Mouse (Mus musculus) MEL (cell line): Measurements from ENCODE around the gene Cnst. TPM values are rescaled to one million over a fixed set of nuclear protein-coding genes. Genes with fewer than 3 reads are reported as not detected.

Experiments used
- DNase-seq: peaks from one replicate; pipeline ENCODE4 v3.0.0; 2011; ENCODE audit warnings: low read depth, low spot score
- H3K27ac ChIP-seq: 2 replicates; pipeline ENCODE4 v1.5.1; 2012; ENCODE audit warnings: low read depth, mild to moderate bottlenecking, control low read depth, low read length, moderate library complexity; ENCODE audit not compliant: control insufficient read depth
- H3K27me3 ChIP-seq, 2 experiments: fragments of 150-350 bp in 1 of 2; sonication (generic) in 1 of 2; 2 replicates each; pipeline ENCODE4 v1.6.1; 2012; ENCODE audit warnings: low read length in 2 of 2, mild to moderate bottlenecking in 2 of 2, improper control_type of control experiment in 1 of 2, moderate library complexity in 1 of 2; ENCODE audit not compliant: insufficient read depth in 2 of 2, control insufficient read depth in 1 of 2
- H3K36me3 ChIP-seq, 2 experiments: 2 replicates each; pipeline ENCODE4 v1.6.1; 2012 to 2014; ENCODE audit warnings: low read length in 2 of 2, improper control_type of control experiment in 1 of 2, inconsistent platforms in 1 of 2, mild to moderate bottlenecking in 1 of 2; ENCODE audit not compliant: insufficient read depth in 2 of 2, control insufficient read depth in 1 of 2
- H3K4me1 ChIP-seq, 2 experiments: fragments of 150-350 bp in 1 of 2; sonication (generic) in 1 of 2; 2 replicates each; pipeline ENCODE4 v1.6.1; 2012; ENCODE audit warnings: low read length in 2 of 2, improper control_type of control experiment in 1 of 2, mild to moderate bottlenecking in 1 of 2; ENCODE audit not compliant: insufficient read depth in 2 of 2, control insufficient read depth in 1 of 2
- H3K4me3 ChIP-seq, 2 experiments: fragments of 150-350 bp in 1 of 2; sonication (generic) in 1 of 2; 2 replicates each; pipeline ENCODE4 v1.5.1; 2012; ENCODE audit warnings: low read depth in 2 of 2, low read length in 2 of 2, mild to moderate bottlenecking in 2 of 2, moderate library complexity in 2 of 2, control low read depth in 1 of 2, improper control_type of control experiment in 1 of 2; ENCODE audit not compliant: control insufficient read depth in 1 of 2, insufficient read depth in 1 of 2
- H3K79me2 ChIP-seq: 2 replicates; pipeline ENCODE4 v1.6.1; 2012; ENCODE audit warnings: mild to moderate bottlenecking, low read length, moderate library complexity; ENCODE audit not compliant: control insufficient read depth, poor library complexity, insufficient read depth
- H3K9ac ChIP-seq: 2 replicates; pipeline ENCODE4 v1.6.1; 2012; ENCODE audit warnings: low read depth, mild to moderate bottlenecking, control low read depth, low read length, moderate library complexity; ENCODE audit not compliant: control insufficient read depth, poor library complexity, severe bottlenecking
- H3K9me3 ChIP-seq: fragments of 150-350 bp; sonication (generic); replicated peaks from 2 replicates; pipeline ENCODE4 v1.6.1; 2012; ENCODE audit warnings: mild to moderate bottlenecking, low read length, improper control_type of control experiment, moderate library complexity; ENCODE audit not compliant: insufficient read depth
- BHLHE40 ChIP-seq: IDR thresholded peaks from 2 replicates; pipeline ENCODE4 v1.6.1; 2012; ENCODE audit warnings: low read depth, mild to moderate bottlenecking, inconsistent platforms, low read length, improper control_type of control experiment, borderline replicate concordance
- CHD1 ChIP-seq: IDR thresholded peaks from 2 replicates; pipeline ENCODE4 v1.6.1; 2012; ENCODE audit warnings: low read depth, mild to moderate bottlenecking, inconsistent platforms, low read length, improper control_type of control experiment
- CTCF ChIP-seq, 3 experiments: IDR thresholded peaks in 2 of 3; conservative IDR thresholded peaks in 1 of 3; 2 replicates each; pipeline ENCODE4 v1.5.1; 2011 to 2012; ENCODE audit warnings: low read length in 3 of 3, low read depth in 2 of 3, mild to moderate bottlenecking in 2 of 3, improper control_type of control experiment in 1 of 3, inconsistent platforms in 1 of 3, mixed read lengths in 1 of 3, moderate library complexity in 1 of 3; ENCODE audit not compliant: control insufficient read depth in 1 of 3, insufficient read depth in 1 of 3, poor library complexity in 1 of 3, severe bottlenecking in 1 of 3
- EP300 ChIP-seq, 2 experiments: IDR thresholded peaks; 2 replicates each; pipeline ENCODE4 v1.6.1; 2011; ENCODE audit warnings: improper control_type of control experiment in 2 of 2, low read length in 2 of 2, low read depth in 1 of 2, mild to moderate bottlenecking in 1 of 2
- GABPA ChIP-seq: IDR thresholded peaks from 2 replicates; pipeline ENCODE4 v1.6.1; 2012; ENCODE audit warnings: low read depth, mild to moderate bottlenecking, inconsistent platforms, low read length, improper control_type of control experiment, moderate library complexity
- GATA1 ChIP-seq: IDR thresholded peaks from 2 replicates; pipeline ENCODE4 v1.6.1; 2011; ENCODE audit warnings: low read depth, low read length, improper control_type of control experiment
- HCFC1 ChIP-seq: IDR thresholded peaks from 2 replicates; pipeline ENCODE4 v1.6.1; 2012; ENCODE audit warnings: low read depth, mild to moderate bottlenecking, inconsistent platforms, low read length, improper control_type of control experiment, moderate library complexity
- JUND ChIP-seq: IDR thresholded peaks from 2 replicates; pipeline ENCODE4 v1.6.1; 2011; ENCODE audit warnings: low read depth, mild to moderate bottlenecking, improper control_type of control experiment, low read length
- KAT2A ChIP-seq: conservative IDR thresholded peaks from 2 replicates; pipeline ENCODE4 v1.6.1; 2012; ENCODE audit warnings: low read depth, low read length, improper control_type of control experiment, inconsistent platforms
- MAFK ChIP-seq: IDR thresholded peaks from 2 replicates; pipeline ENCODE4 v1.6.1; 2011; ENCODE audit warnings: low read depth, mild to moderate bottlenecking, low read length, improper control_type of control experiment, borderline replicate concordance
- MAZ ChIP-seq: IDR thresholded peaks from 2 replicates; pipeline ENCODE4 v1.6.1; 2012; ENCODE audit warnings: low read depth, mild to moderate bottlenecking, inconsistent platforms, low read length, improper control_type of control experiment
- MXI1 ChIP-seq: IDR thresholded peaks from 2 replicates; pipeline ENCODE4 v1.6.1; 2011; ENCODE audit warnings: mild to moderate bottlenecking, low read depth, low read length, improper control_type of control experiment
- MYB ChIP-seq: IDR thresholded peaks from 2 replicates; pipeline ENCODE4 v1.6.1; 2011; ENCODE audit warnings: mild to moderate bottlenecking, low read depth, low read length, improper control_type of control experiment
- MYC ChIP-seq: IDR thresholded peaks from 2 replicates; pipeline ENCODE4 v1.6.1; 2011; ENCODE audit warnings: low read depth, mild to moderate bottlenecking, low read length, improper control_type of control experiment, moderate library complexity
- NELFE ChIP-seq: IDR thresholded peaks from 2 replicates; pipeline ENCODE4 v1.6.1; 2011; ENCODE audit warnings: low read depth, low read length, improper control_type of control experiment
- NRF1 ChIP-seq: IDR thresholded peaks from 2 replicates; pipeline ENCODE4 v1.6.1; 2014; ENCODE audit warnings: low read depth, mild to moderate bottlenecking, inconsistent platforms, low read length, improper control_type of control experiment, moderate library complexity; ENCODE audit not compliant: poor library complexity, insufficient read depth, severe bottlenecking
- POLR2A ChIP-seq, 2 experiments: IDR thresholded peaks; 2 replicates each; pipeline ENCODE4 v1.6.1; 2011 to 2012; ENCODE audit warnings: low read length in 2 of 2, mild to moderate bottlenecking in 2 of 2, control low read depth in 1 of 2, improper control_type of control experiment in 1 of 2, low read depth in 1 of 2, moderate library complexity in 1 of 2; ENCODE audit not compliant: control insufficient read depth in 1 of 2, insufficient read depth in 1 of 2, poor library complexity in 1 of 2
- RAD21 ChIP-seq: IDR thresholded peaks from 2 replicates; pipeline ENCODE4 v1.6.1; 2011; ENCODE audit warnings: mild to moderate bottlenecking, low read depth, low read length, improper control_type of control experiment
- SIN3A ChIP-seq: IDR thresholded peaks from 2 replicates; pipeline ENCODE4 v1.6.1; 2012; ENCODE audit warnings: low read length, improper control_type of control experiment, inconsistent platforms
- SMC3 ChIP-seq: IDR thresholded peaks from 2 replicates; pipeline ENCODE4 v1.6.1; 2011; ENCODE audit warnings: low read depth, low read length, improper control_type of control experiment
- TBP ChIP-seq: IDR thresholded peaks from 2 replicates; pipeline ENCODE4 v1.8.0; 2011; ENCODE audit warnings: low read depth, low read length, improper control_type of control experiment
- TCF12 ChIP-seq: IDR thresholded peaks from 2 replicates; pipeline ENCODE4 v1.6.1; 2014; ENCODE audit warnings: low read depth, mild to moderate bottlenecking, inconsistent platforms, low read length, improper control_type of control experiment, moderate library complexity
- UBTF ChIP-seq: IDR thresholded peaks from 2 replicates; pipeline ENCODE4 v1.6.1; 2012; ENCODE audit warnings: low read depth, mild to moderate bottlenecking, inconsistent platforms, low read length, improper control_type of control experiment, moderate library complexity, borderline replicate concordance; ENCODE audit not compliant: insufficient read depth
- USF1 ChIP-seq: IDR thresholded peaks from 2 replicates; pipeline ENCODE4 v1.6.1; 2014; ENCODE audit warnings: low read depth, mild to moderate bottlenecking, inconsistent platforms, low read length, improper control_type of control experiment, moderate library complexity
- ZC3H11A ChIP-seq: IDR thresholded peaks from 2 replicates; pipeline ENCODE4 v1.6.1; 2012; ENCODE audit warnings: low read depth, mild to moderate bottlenecking, inconsistent platforms, low read length, improper control_type of control experiment
- ZKSCAN1 ChIP-seq: IDR thresholded peaks from 2 replicates; pipeline ENCODE4 v1.6.1; 2012; ENCODE audit warnings: low read depth, mild to moderate bottlenecking, inconsistent platforms, low read length, improper control_type of control experiment, moderate library complexity
- ZMIZ1 ChIP-seq: IDR thresholded peaks from 2 replicates; pipeline ENCODE4 v1.6.1; 2012; ENCODE audit warnings: low read depth, mild to moderate bottlenecking, inconsistent platforms, low read length, improper control_type of control experiment, moderate library complexity
- ZNF384 ChIP-seq: IDR thresholded peaks from 2 replicates; pipeline ENCODE4 v1.6.1; 2012; ENCODE audit warnings: low read depth, mild to moderate bottlenecking, inconsistent platforms, low read length, improper control_type of control experiment
- polyA plus RNA-seq, 2 experiments: library from polyadenylated mRNA; stranded (reverse) in 1 of 2; unstranded in 1 of 2; fragments of >175 nt in 1 of 2; fragments of >200 nt in 1 of 2; gene quantifications; 2 replicates each; pipeline versions ENCODE4 v1.2.1 to v1.2.4; 2012; ENCODE audit warnings: low replicate concordance in 2 of 2, low read depth in 1 of 2; ENCODE audit not compliant: insufficient read length in 2 of 2, insufficient read depth in 1 of 2, missing spikeins in 1 of 2
- total RNA-seq: library from RNA; depleted of rRNA; stranded (reverse); fragments of 300-350 nt; gene quantifications from 2 replicates; pipeline ENCODE4 v1.2.3, GENCODE M21; 2012

Cnst gene
- total and polyA plus RNA-seq, 3 experiments, result 10.4 to 12.1 TPM; not detected in 1

DNA sequence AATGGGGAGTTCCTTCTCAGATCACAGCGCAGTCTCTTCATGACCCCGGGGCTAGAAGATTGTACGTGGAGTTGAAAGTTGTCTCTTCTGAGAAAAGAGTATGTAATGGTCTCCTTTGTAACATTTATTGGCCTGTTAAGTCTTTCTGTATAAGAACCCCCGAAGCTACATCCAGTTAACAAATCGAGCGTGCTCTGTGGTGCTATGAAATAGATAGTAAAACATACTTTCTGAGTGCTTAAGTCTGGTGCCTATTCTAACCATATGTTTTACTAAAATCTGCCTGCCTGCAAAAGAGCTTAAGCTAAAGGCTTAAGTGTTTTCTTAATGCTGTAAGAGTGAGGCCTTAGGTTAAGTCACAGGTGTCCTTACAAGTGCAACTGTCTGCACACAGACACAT is 66.2 kb downstream of the Cnst start:
- no peak overlapping the region for H3K4me3 ChIP-seq
- no peak overlapping the region for H3K9ac ChIP-seq
- no peaks in the 10 kb centered on the region for H3K27me3 ChIP-seq
- TF ChIP-seq MYC (no peak), NRF1 (no peak), MXI1 (no peak), POLR2A (IDR thresholded peaks at IDR 0.05; ENCODE audit: control insufficient read depth in 1 of 2, insufficient read depth in 1 of 2, low read depth in 1 of 2, low read length in 2 of 2, poor library complexity in 1 of 2) (no peak), BHLHE40 (no peak), CTCF (IDR thresholded peaks at IDR 0.05 in 2 of 3, conservative IDR thresholded peaks at IDR 0.05 in 1 of 3; ENCODE audit: control insufficient read depth in 1 of 3, insufficient read depth in 1 of 3, low read depth in 2 of 3, low read length in 3 of 3, poor library complexity in 1 of 3, severe bottlenecking in 1 of 3) (no peak), SMC3 (no peak), MYB (no peak), MAZ (no peak), GABPA (no peak), JUND (no peak), ZKSCAN1 (no peak), MAFK (no peak), EP300 (IDR thresholded peaks at IDR 0.05; ENCODE audit: low read depth in 1 of 2, low read length in 2 of 2) (no peak), USF1 (no peak), ZC3H11A (no peak), ZNF384 (no peak), TCF12 (no peak), HCFC1 (no peak), KAT2A (no peak)
- no peak overlapping the region for H3K27ac ChIP-seq
- DNase-seq, result no peak
- 0 out of 4 replicates have a peak, but pooled peaks cover 0 to 3% of the 10 kb centered on the region in 2 experiments for H3K4me1 ChIP-seq
- no peaks in the 10 kb centered on the region for H3K9me3 ChIP-seq
- H3K79me2 ChIP-seq, result no peaks in the 10 kb centered on the region
- peaks cover 0 to 2% of the 10 kb centered on the region in 2 experiments; a peak in 1 of 4 replicates for H3K36me3 ChIP-seq

DNA sequence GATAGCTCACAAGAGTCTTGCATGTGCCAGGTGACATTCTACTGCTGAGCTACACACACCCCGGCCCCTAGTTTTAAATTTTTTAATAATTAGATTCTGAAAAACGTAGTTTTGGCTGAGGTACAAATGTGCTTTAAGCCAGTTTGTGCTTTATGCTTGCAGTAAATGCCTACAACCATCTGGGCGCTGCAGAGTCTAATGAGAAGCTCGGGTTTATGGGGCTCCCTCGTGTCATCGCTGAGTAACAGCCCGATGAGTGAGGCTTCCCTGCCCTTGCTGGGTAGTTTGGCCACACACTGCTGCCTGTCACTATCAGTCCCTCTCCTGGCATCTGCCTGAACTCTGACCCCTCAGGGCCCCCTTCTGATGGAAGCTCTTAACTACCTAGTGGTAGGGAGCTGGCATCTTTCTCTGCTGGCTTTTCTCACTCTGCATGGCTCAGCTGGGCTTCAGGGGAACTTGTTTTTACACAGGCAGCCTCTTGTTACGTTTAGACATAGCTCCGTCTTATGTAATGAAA is 66.9 kb downstream of the Cnst start:
- no peak for TF ChIP-seq CTCF (IDR thresholded peaks at IDR 0.05 in 2 of 3, conservative IDR thresholded peaks at IDR 0.05 in 1 of 3; ENCODE audit: control insufficient read depth in 1 of 3, insufficient read depth in 1 of 3, low read depth in 2 of 3, low read length in 3 of 3, poor library complexity in 1 of 3, severe bottlenecking in 1 of 3)
- TF ChIP-seq MXI1, result no peak
- TF ChIP-seq NELFE, result no peak
- no peak for TF ChIP-seq TBP
- no peak for TF ChIP-seq SMC3
- no peak for TF ChIP-seq ZMIZ1
- TF ChIP-seq SIN3A, result no peak
- no peak for TF ChIP-seq MYB
- no peak for TF ChIP-seq BHLHE40
- TF ChIP-seq RAD21, result no peak
- no peak for TF ChIP-seq CHD1
- TF ChIP-seq USF1, result no peak
- TF ChIP-seq ZNF384, result no peak
- TF ChIP-seq TCF12, result no peak
- no peak for TF ChIP-seq GATA1
- no peak for TF ChIP-seq MAFK
- TF ChIP-seq UBTF, result no peak
- TF ChIP-seq KAT2A, result no peak
- TF ChIP-seq NRF1, result no peak
- TF ChIP-seq ZKSCAN1, result no peak
- TF ChIP-seq, all 39 proteins: peak for 0
- no peak overlapping the region for H3K4me3 ChIP-seq
- no peak for DNase-seq
- H3K79me2 ChIP-seq, result no peaks in the 10 kb centered on the region
- 0 out of 4 replicates have a peak, but pooled peaks cover 0 to 3% of the 10 kb centered on the region in 2 experiments for H3K4me1 ChIP-seq
- 0 out of 4 replicates have a peak, but pooled peaks cover 0 to 2% of the 10 kb centered on the region in 2 experiments for H3K36me3 ChIP-seq
- no peak overlapping the region for H3K27ac ChIP-seq
- H3K27me3 ChIP-seq, result no peaks in the 10 kb centered on the region
- H3K9me3 ChIP-seq, result no peaks in the 10 kb centered on the region
- H3K9ac ChIP-seq, result no peak overlapping the region
